Mouse (Mus musculus) embryonic facial prominence, embryonic 12.5 days (tissue): ENCODE measurements at regions not wholly inside any gene's neighbourhood (a gene's known extent, or its start where the extent isn't known, plus 50 kb on each side); places are given as distances from the start of the nearest gene placed in this dataset.
A peak's percentile ranks its signal among the peaks of the same experiment; 100 is the strongest.

Experiments used
- ATAC-seq: fragments of 200-750 bp; cut with Nextera tagmentation; 2 replicates; pipeline ENCODE4 v1.8.0; 2017; ENCODE audit not compliant: insufficient number of reproducible peaks, insufficient read depth, low FRiP score, low TSS enrichment
- H3K27ac ChIP-seq: fragments of 300-500 bp; sonication (generic); 2 replicates; pipeline ENCODE4 v1.5.1; 2016; ENCODE audit warnings: mild to moderate bottlenecking
- H3K27me3 ChIP-seq: fragments of 300-500 bp; sonication (generic); 2 replicates; pipeline ENCODE4 v1.6.1; 2016; ENCODE audit warnings: mild to moderate bottlenecking, moderate library complexity
- H3K36me3 ChIP-seq: fragments of 300-500 bp; sonication (generic); 2 replicates; pipeline ENCODE4 v1.6.1; 2016; ENCODE audit warnings: mild to moderate bottlenecking
- H3K4me1 ChIP-seq: fragments of 300-500 bp; sonication (generic); 2 replicates; pipeline ENCODE4 v1.6.1; 2016
- H3K4me2 ChIP-seq: fragments of 300-500 bp; sonication (generic); replicated peaks from 2 replicates; pipeline ENCODE4 v1.6.1; 2016; ENCODE audit warnings: mild to moderate bottlenecking, moderate library complexity
- H3K4me3 ChIP-seq: fragments of 300-500 bp; sonication (generic); 2 replicates; pipeline ENCODE4 v1.5.1; 2016; ENCODE audit warnings: mild to moderate bottlenecking
- H3K9ac ChIP-seq: fragments of 300-500 bp; sonication (generic); 2 replicates; pipeline ENCODE4 v1.6.1; 2016; ENCODE audit warnings: mild to moderate bottlenecking, moderate library complexity
- H3K9me3 ChIP-seq: fragments of 300-500 bp; sonication (generic); 2 replicates; pipeline ENCODE4 v1.6.1; 2016; ENCODE audit warnings: mild to moderate bottlenecking, moderate library complexity
- WGBS: fragments of 180-500 bp; shearing (Covaris S2); methylation state at CpG from one replicate; pipeline ENCODE4 v1.1.7; 2016; 5-methylcytosine and 5-hydroxymethylcytosine counted together

DNA sequence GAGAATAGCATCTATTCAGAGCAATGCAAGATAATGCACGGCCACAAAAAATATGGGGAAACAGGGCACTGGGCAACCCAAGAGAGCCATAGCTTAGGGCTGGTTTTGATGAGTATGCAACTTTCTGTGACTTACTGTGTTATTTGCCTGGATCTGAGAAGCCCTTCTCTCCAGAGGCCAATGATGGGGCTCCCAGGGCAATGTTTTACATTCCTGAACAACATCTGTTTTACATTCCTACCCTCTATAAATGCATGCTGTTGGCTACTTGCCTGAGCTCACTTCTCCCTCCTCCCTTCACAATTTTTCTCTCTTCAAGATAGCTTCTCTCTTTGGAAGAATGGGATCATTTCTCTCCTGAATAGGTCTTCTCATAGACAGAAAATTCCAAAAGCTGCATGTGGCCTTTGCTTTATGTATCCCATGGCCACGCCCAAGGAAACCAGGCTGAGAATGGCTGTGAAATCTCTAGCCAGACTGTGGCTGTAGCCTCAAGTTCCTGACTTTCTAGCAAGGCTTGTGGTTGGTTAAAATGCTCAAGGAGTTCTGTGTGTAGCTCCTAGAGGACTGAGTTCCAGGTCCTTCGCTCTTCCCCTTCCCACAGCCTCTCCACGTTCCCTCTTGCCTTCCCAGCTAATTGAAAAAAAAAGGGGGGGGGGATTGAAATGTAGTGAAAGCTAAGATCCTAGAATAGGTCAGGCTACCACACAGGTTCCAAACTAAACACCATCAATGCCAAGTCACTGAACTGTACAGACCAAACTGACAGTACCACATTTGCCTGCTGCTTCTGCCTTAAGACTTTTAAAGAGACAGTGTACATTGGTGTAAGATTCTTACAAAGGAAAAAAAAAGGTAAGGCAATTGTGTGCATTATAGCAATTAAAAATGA, 312.7 kb upstream of the Auts2 start:
- H3K27ac ChIP-seq: peak overlapping the region; percentile 81
- no peaks in the 10 kb centered on the region for H3K27me3 ChIP-seq
- no peaks in the 10 kb centered on the region for H3K9me3 ChIP-seq
- peaks cover 21% of the 10 kb centered on the region for H3K4me1 ChIP-seq
- 39% methylated on average over 4 of the region's 4 CpGs for WGBS
- no peak overlapping the region for H3K9ac ChIP-seq
- H3K4me3 ChIP-seq: no peak overlapping the region
- H3K36me3 ChIP-seq: no peaks in the 10 kb centered on the region
- peak; percentile 72; the same call in 1 of the 2 replicates for ATAC-seq
- no peak overlapping the region for H3K4me2 ChIP-seq

DNA sequence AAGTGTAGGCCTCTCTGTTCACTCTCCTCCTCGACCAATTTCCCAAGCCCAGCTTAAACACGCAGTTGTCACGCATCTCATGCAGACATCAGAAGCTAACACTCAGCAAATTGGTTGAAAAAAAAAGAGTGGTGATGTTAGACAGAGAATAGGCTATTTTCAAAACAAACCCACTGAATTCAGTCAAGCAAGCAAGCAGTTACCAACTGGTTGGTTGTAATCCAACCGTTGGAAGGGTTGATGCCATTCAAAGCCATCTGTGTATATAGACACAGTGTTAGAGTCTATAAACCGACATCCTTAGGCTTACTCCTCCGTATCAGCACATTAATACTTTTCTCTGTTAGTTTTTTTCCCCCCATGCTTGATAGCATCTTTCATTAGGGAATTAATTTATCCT, 307.6 kb upstream of the Auts2 start:
- H3K9me3 ChIP-seq: no peaks in the 10 kb centered on the region
- no peaks in the 10 kb centered on the region for H3K27me3 ChIP-seq
- no peak for ATAC-seq
- no peaks in the 10 kb centered on the region for H3K36me3 ChIP-seq
- 82% methylated on average over 6 of the region's 6 CpGs for WGBS
- peaks cover 17% of the 10 kb centered on the region for H3K4me1 ChIP-seq
- H3K4me2 ChIP-seq: no peak overlapping the region
- H3K9ac ChIP-seq: no peak overlapping the region
- no peak overlapping the region for H3K27ac ChIP-seq
- H3K4me3 ChIP-seq: no peak overlapping the region

DNA sequence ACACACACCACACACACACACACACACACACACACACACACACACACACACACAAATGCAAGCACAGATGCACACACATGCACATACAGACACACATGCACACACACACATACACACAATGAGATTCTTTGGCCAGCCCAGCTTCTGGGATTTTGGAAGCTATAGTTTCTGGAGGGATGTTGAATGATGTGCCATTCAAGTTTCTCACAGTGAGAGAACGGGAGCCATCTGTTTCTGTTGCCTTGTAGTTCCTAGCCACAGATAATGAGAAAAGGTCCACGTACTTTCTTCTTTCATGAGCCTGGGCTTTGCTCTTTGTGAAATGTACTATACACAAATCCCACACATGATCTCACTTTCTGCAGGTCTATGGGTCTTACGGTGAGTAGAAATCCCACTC, 304.9 kb upstream of the Auts2 start:
- 0 out of 2 replicates have a peak, but pooled peaks cover 3% of the 10 kb centered on the region for H3K4me1 ChIP-seq
- ATAC-seq: no peak
- H3K36me3 ChIP-seq: no peaks in the 10 kb centered on the region
- H3K9ac ChIP-seq: no peak overlapping the region
- WGBS: 71% methylated on average over 3 of the region's 3 CpGs
- no peak overlapping the region for H3K27ac ChIP-seq
- H3K27me3 ChIP-seq: no peaks in the 10 kb centered on the region
- no peak overlapping the region for H3K4me2 ChIP-seq
- H3K9me3 ChIP-seq: no peaks in the 10 kb centered on the region
- no peak overlapping the region for H3K4me3 ChIP-seq

DNA sequence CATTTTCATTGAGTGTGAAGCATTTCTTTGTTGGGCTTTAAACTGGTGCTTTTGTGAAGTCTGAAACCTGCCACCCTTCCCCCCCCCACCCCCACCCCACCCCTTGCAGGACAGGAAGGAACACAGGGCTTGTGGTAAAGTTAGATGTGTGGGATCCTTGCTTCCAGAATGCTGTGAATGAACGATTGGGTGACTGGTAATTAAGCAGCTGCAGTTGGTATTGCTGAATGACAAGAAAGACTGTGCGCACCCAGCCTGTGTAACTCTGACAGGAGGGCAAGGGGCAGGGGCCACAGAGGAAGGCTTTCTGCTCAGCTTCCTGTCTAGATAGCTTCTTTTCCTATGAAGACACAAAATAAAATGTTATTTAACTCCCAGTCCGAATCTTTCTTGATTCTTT, 300.1 kb upstream of the Auts2 start:
- Histone ChIP-seq H3K36me3 (no peaks in the 10 kb centered on the region), H3K4me1 (no peaks in the 10 kb centered on the region), H3K4me2 (no peak overlapping the region), H3K9ac (no peak overlapping the region), H3K27ac (peak overlapping the region; percentile 11; the same call in 1 of the 2 replicates), H3K4me3 (no peak overlapping the region), H3K27me3 (no peaks in the 10 kb centered on the region), H3K9me3 (no peaks in the 10 kb centered on the region)
- WGBS: 43% methylated on average over 3 of the region's 3 CpGs
- no peak for ATAC-seq

DNA sequence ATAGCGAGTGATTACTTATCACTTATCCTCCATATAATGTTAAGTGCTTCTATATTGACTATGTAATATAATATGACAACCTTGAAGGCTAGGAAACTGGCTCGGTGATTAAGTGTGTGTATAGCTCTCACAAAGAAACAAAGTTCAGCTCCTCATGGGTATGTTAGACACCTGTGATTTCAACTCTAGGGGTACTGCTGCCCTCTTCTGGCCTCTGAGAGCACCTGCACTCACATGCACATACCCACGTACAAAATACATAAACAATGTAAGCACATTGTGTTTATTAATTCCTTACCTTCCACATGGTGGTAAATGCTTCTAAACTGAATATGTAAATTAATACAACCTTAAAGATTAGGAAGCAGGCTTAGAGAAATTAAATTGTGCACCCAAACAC, 298.6 kb upstream of the Auts2 start:
- 92% methylated on average over 3 of the region's 3 CpGs for WGBS
- no peak overlapping the region for H3K4me3 ChIP-seq
- no peaks in the 10 kb centered on the region for H3K9me3 ChIP-seq

DNA sequence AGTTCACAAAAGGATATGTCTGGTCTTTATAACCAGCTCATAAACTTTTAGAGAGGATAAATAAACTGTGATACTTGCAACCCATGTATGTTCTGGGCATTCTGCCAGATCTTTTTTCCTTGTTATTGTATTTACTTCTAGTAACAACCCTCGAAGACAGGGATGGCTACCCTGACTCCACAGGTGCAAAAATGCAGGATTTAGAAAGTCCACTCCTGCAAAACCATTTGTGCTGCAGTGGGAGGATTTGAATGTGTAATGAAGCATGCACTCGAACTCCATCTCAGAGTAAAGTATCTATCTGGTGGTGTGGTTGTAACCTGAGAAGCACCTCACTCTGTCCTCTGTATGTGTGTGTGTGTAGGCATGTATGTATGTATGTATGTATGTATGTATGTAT, 294.3 kb upstream of the Auts2 start:
- ATAC-seq: no peak

More for the DNA sequence above, 298.6 kb upstream of the Auts2 start:
- Histone ChIP-seq H3K4me1 (0 out of 2 replicates have a peak, but pooled peaks cover 3% of the 10 kb centered on the region), H3K27ac (no peak overlapping the region), H3K36me3 (no peaks in the 10 kb centered on the region), H3K4me2 (no peak overlapping the region), H3K27me3 (no peaks in the 10 kb centered on the region), H3K9ac (no peak overlapping the region)
- ATAC-seq: no peak

GRCm38 (mm10) chr5:132828993-132829392, 285.8 kb upstream of the Auts2 start:
- H3K36me3 ChIP-seq: no peaks in the 10 kb centered on the region
- H3K4me1 ChIP-seq: no peaks in the 10 kb centered on the region
- H3K9ac ChIP-seq: no peak overlapping the region
- no peak for ATAC-seq
- H3K9me3 ChIP-seq: no peaks in the 10 kb centered on the region
- H3K4me2 ChIP-seq: no peak overlapping the region
- no peak overlapping the region for H3K4me3 ChIP-seq
- H3K27me3 ChIP-seq: no peaks in the 10 kb centered on the region
- WGBS: 77% methylated on average over 7 of the region's 7 CpGs
- no peak overlapping the region for H3K27ac ChIP-seq

More for the DNA sequence above, 294.3 kb upstream of the Auts2 start:
- Histone ChIP-seq H3K27ac (no peak overlapping the region), H3K4me3 (no peak overlapping the region), H3K27me3 (no peaks in the 10 kb centered on the region), H3K9me3 (no peaks in the 10 kb centered on the region), H3K9ac (no peak overlapping the region), H3K36me3 (no peaks in the 10 kb centered on the region), H3K4me1 (0 out of 2 replicates have a peak, but pooled peaks cover 3% of the 10 kb centered on the region), H3K4me2 (no peak overlapping the region)
- WGBS: 30% methylated on average over 2 of the region's 2 CpGs

- Histone ChIP-seq H3K27ac (no peak overlapping the region), H3K4me2 (no peak overlapping the region), H3K4me1 (no peaks in the 10 kb centered on the region), H3K9ac (no peak overlapping the region), H3K4me3 (no peak overlapping the region), H3K27me3 (no peaks in the 10 kb centered on the region), H3K36me3 (no peaks in the 10 kb centered on the region), H3K9me3 (no peaks in the 10 kb centered on the region)
- WGBS: 76% methylated on average over 10 of the region's 10 CpGs
- ATAC-seq: no peak
These were observed 284.6 kb upstream of the Auts2 start for GRCm38 (mm10) chr5:132827555-132828333.

DNA sequence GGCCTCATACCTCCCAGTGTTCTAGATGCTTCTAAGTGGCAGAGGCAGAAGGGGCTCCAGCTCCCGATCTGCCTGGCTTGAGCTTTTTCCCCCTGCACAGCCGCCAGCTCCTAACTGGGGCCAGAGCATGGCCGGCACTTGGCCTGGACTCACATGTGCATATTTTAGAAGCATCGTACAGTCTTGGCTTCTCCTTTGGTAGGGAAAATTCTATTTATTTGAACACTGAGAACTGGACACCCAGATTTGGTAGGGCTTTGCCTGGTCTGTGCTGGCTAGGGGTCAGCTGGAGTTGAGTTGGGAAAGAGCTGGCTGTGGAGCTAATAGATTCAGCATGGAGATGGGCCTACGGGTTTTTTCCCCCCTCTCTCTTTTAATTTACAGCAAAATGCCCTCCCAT, 282.9 kb upstream of the Auts2 start:
- ATAC-seq: no peak
- no peaks in the 10 kb centered on the region for H3K27me3 ChIP-seq
- H3K27ac ChIP-seq: no peak overlapping the region
- H3K9ac ChIP-seq: no peak overlapping the region
- no peaks in the 10 kb centered on the region for H3K36me3 ChIP-seq
- no peak overlapping the region for H3K4me2 ChIP-seq
- no peaks in the 10 kb centered on the region for H3K9me3 ChIP-seq
- WGBS: 79% methylated on average over 5 of the region's 5 CpGs
- no peaks in the 10 kb centered on the region for H3K4me1 ChIP-seq
- H3K4me3 ChIP-seq: no peak overlapping the region

- no peaks in the 10 kb centered on the region for H3K9me3 ChIP-seq
- H3K4me3 ChIP-seq: no peak overlapping the region
- H3K27ac ChIP-seq: no peak overlapping the region
- H3K9ac ChIP-seq: no peak overlapping the region
- no peaks in the 10 kb centered on the region for H3K27me3 ChIP-seq
- no peak for ATAC-seq
- 81% methylated on average over 9 of the region's 9 CpGs for WGBS
- H3K4me1 ChIP-seq: no peaks in the 10 kb centered on the region
- no peak overlapping the region for H3K4me2 ChIP-seq
- no peaks in the 10 kb centered on the region for H3K36me3 ChIP-seq
These were observed 274.5 kb upstream of the Auts2 start for GRCm38 (mm10) chr5:132817665-132818064.

DNA sequence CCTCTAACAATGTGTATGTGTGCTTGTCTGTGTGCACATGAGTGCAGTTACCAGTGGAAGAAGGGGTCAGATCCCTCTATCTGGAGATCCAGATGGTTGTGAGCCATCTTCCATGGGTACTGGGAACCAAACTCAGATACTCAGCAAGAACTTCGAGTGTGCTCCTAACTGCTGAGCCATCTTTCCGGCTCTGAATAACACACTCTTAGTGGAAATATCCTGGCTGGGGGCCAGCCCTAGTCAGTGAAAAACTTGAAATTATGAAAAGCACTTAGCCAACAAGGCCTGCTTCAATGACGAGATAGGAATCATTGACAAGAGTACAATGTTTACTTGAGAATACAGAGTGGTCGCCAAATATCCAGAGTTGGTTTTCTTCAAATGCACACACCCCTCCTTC, 266.0 kb upstream of the Auts2 start:
- Histone ChIP-seq H3K9ac (no peak overlapping the region), H3K4me1 (no peaks in the 10 kb centered on the region), H3K4me3 (no peak overlapping the region), H3K36me3 (no peaks in the 10 kb centered on the region), H3K4me2 (no peak overlapping the region), H3K9me3 (0 out of 2 replicates have a peak, but pooled peaks cover 2% of the 10 kb centered on the region), H3K27ac (no peak overlapping the region), H3K27me3 (no peaks in the 10 kb centered on the region)
- 74% methylated on average over 4 of the region's 4 CpGs for WGBS
- no peak for ATAC-seq

DNA sequence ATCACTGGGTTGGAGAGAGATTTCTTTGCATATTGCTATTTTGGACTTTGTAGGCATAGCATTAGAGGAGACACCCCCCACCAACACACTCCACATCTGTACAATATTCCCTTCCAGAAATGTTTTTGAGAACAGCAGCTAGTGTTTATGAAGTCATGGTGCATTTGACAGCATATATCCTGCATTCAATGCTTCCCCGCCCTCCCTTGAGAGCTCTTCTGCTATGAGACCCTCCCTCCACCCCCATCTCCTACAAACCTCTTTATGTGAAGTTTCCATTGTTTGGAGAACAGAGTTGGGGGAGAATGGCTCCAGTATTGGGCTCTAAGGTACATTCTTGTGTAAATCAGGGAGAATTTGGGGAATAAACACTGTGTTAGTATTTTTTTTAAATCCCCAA, 252.9 kb upstream of the Auts2 start:
- Histone ChIP-seq H3K4me1 (no peaks in the 10 kb centered on the region), H3K9me3 (peaks cover 3% of the 10 kb centered on the region; the same call in 1 of the 2 replicates), H3K4me2 (no peak overlapping the region), H3K27me3 (no peaks in the 10 kb centered on the region), H3K36me3 (no peaks in the 10 kb centered on the region), H3K9ac (no peak overlapping the region), H3K27ac (no peak overlapping the region), H3K4me3 (no peak overlapping the region)
- WGBS: 64% methylated on average over 1 of the region's 1 CpGs
- no peak for ATAC-seq
